Mouse (Mus musculus) liver, embryonic 14.5 days (tissue): ENCODE data around the gene Trem3.

ENCODE experiments used
- CTCF ChIP-seq: IDR thresholded peaks from 2 replicates; pipeline ENCODE4 v1.5.1; 2016; ENCODE audit warnings: antibody characterized with exemption, low read depth, control low read depth
- EP300 ChIP-seq: IDR thresholded peaks from 2 replicates; pipeline ENCODE4 v1.6.1; 2016; ENCODE audit warnings: antibody characterized with exemption, low read depth

GRCm38 (mm10) chr17:48281739-48282085 is 34.1 kb downstream of the Trem3 start:
- TF ChIP-seq EP300: no peak
- TF ChIP-seq CTCF: no peak
